Mouse (Mus musculus): Measurements from ENCODE around the gene Ptprd. TPM values are rescaled to one million over a fixed set of nuclear protein-coding genes. Genes with fewer than 3 reads are reported as not detected.
A peak's percentile ranks its signal among the peaks of the same experiment; 100 is the strongest.

Ptprd gene
- polyA plus RNA-seq, 2 experiments = 48.6 to 50.4 TPM

DNA sequence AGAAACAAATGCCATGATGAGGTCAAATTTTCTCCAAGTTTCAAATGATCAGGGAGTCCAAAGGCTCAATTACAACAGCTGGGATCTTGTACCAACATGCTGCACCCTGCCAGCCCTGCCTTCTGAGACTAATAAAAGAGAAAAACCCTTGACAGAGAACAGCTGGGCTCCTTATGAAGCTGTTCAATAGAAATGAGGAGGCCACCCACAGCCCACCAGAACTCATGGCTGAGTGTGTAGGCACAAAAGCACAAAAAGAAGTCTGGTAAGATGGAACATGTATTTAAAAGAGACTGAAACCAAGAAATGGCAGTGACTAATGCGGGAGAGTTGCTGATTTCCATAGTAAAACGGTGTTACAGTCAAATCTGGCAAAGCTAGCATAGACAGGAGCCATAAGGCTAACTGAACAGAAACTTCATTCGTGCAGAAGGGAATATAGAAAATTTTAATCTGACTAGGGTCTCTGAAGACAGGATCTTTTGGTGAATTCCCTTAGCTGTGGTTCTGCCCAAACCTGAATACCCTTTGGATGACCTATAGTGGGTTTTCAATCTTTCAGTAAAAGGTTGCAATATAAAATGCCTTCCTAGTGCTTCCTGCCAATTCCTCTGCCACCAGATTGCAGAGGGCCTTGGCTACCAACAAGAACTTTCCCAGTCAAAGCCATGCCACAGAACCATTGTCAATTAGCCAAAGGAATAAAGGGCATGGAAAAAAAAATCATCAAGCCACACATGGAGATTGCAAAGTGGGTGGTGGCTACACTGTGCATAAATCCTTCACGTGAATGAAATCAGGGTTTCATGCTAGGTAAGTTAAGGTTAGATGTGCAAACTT is 1841.5 kb downstream of the Ptprd start:
- Histone ChIP-seq H3K4me3 (replicated peaks; ENCODE audit: low read length) (no peak overlapping the region), H3K9ac (ENCODE audit: low read depth, low read length, severe bottlenecking) (no peak overlapping the region), H3K27ac (replicated peaks; ENCODE audit: low read depth, low read length) (peak overlapping the region; percentile 65; the same call in 1 of the 2 replicates), H3K4me2 (replicated peaks; ENCODE audit: low read depth, low read length, severe bottlenecking) (peak overlapping the region; percentile 14; the same call in 1 of the 2 replicates), H3K4me1 (ENCODE audit: control insufficient read depth, insufficient read depth, low read length) (peaks cover 48% of the 10 kb centered on the region), H3K9me3 (ENCODE audit: control insufficient read depth, low read length) (no peaks in the 10 kb centered on the region), H3K36me3 (ENCODE audit: control insufficient read depth, insufficient read depth, low read length) (no peaks in the 10 kb centered on the region), H3K27me3 (ENCODE audit: control insufficient read depth, insufficient read depth, low read length) (no peaks in the 10 kb centered on the region)
- no peak for TF ChIP-seq POLR2A (IDR thresholded peaks at IDR 0.05; ENCODE audit: borderline replicate concordance, extremely low read depth, insufficient read depth, insufficient read length)
- 10% methylated on average over 4 of the region's 4 CpGs for WGBS
- DNase-seq (ENCODE audit: low spot score) (peak; percentile 62), ATAC-seq (ENCODE audit: low FRiP score, low read depth) (peak; percentile 80)

DNA sequence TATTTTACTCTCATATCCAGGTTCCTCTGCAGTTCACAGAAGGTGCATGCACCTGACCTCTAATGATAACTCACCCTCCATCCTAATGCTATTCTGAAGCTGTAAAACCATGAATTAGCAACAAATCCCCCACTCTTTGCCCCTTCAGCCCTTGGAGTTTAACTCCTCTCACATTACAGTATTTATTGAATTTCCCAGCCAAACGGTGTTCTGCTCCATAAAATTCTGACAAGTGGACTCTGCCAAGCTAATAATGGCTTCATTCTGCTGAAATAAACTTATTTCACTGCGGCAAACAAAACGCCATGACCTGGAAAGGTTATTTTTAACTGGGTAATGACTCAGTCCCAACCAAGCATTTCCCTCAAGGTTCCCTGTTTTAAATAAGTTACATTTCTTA is 1842.7 kb downstream of the Ptprd start:
- DNase-seq (ENCODE audit: low spot score) (peak; percentile 71), ATAC-seq (ENCODE audit: low FRiP score, low read depth) (peak; percentile 36)
- Histone ChIP-seq H3K4me2 (replicated peaks; ENCODE audit: low read depth, low read length, severe bottlenecking) (peak overlapping the region; percentile 6; the same call in 1 of the 2 replicates), H3K9ac (ENCODE audit: low read depth, low read length, severe bottlenecking) (no peak overlapping the region), H3K27ac (replicated peaks; ENCODE audit: low read depth, low read length) (no peak overlapping the region), H3K4me1 (ENCODE audit: control insufficient read depth, insufficient read depth, low read length) (peaks cover 48% of the 10 kb centered on the region), H3K36me3 (ENCODE audit: control insufficient read depth, insufficient read depth, low read length) (no peaks in the 10 kb centered on the region), H3K9me3 (ENCODE audit: control insufficient read depth, low read length) (no peaks in the 10 kb centered on the region), H3K4me3 (replicated peaks; ENCODE audit: low read length) (no peak overlapping the region), H3K27me3 (ENCODE audit: control insufficient read depth, insufficient read depth, low read length) (no peaks in the 10 kb centered on the region)
- TF ChIP-seq POLR2A (IDR thresholded peaks at IDR 0.05; ENCODE audit: borderline replicate concordance, extremely low read depth, insufficient read depth, insufficient read length) = no peak
- 14% methylated on average over 3 of the region's 3 CpGs for WGBS

DNA sequence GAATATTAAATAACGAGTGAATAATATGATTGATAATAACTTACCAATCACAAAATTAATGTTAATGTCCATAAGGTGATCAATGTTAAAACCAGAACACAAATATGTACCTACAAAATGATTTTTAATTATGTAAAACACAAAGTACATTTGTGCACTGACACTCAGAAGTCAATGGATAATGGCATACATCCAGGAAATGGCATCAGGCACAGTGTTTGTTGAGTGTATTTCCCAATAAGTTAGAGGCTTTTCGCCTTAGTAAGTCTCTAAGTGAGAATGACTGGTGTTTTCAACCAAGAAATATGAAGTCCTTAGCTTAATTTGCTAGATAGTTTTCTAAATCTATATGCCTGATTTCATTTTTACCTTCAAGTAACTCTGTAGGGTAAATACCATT is 1843.5 kb downstream of the Ptprd start:
- Histone ChIP-seq H3K9ac (ENCODE audit: low read depth, low read length, severe bottlenecking) (no peak overlapping the region), H3K27me3 (ENCODE audit: control insufficient read depth, insufficient read depth, low read length) (no peaks in the 10 kb centered on the region), H3K4me2 (replicated peaks; ENCODE audit: low read depth, low read length, severe bottlenecking) (no peak overlapping the region), H3K4me3 (replicated peaks; ENCODE audit: low read length) (no peak overlapping the region), H3K27ac (replicated peaks; ENCODE audit: low read depth, low read length) (no peak overlapping the region), H3K9me3 (ENCODE audit: control insufficient read depth, low read length) (no peaks in the 10 kb centered on the region), H3K36me3 (ENCODE audit: control insufficient read depth, insufficient read depth, low read length) (no peaks in the 10 kb centered on the region), H3K4me1 (ENCODE audit: control insufficient read depth, insufficient read depth, low read length) (peaks cover 53% of the 10 kb centered on the region)
- ATAC-seq (ENCODE audit: low FRiP score, low read depth) = no peak
- no peak for DNase-seq (ENCODE audit: low spot score)
- WGBS = 86% methylated on average over 2 of the region's 2 CpGs
- no peak for TF ChIP-seq POLR2A (IDR thresholded peaks at IDR 0.05; ENCODE audit: borderline replicate concordance, extremely low read depth, insufficient read depth, insufficient read length)

DNA sequence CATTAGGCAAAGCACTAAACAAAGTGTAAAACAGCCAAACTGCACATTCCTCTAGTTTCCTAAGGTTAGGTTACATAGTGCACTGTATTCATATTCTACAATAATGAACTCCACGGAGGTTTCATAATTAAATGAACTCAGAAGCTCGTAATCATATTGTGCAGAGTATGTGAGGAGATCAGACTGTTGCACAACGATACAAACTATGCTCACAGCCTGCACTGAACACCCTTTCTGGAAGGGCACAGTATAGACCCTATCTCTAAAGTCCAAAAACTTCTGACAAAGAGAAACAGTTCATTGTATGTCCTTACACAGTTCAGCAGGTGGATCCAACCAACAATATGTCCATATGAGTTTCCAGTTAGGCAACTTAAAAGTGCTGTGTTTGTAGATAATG is 1844.5 kb downstream of the Ptprd start:
- 39% methylated on average over 3 of the region's 3 CpGs for whole genome bisulfite sequencing
- Histone ChIP-seq H3K9ac (ENCODE audit: low read depth, low read length, severe bottlenecking) (no peak overlapping the region), H3K4me2 (replicated peaks; ENCODE audit: low read depth, low read length, severe bottlenecking) (no peak overlapping the region), H3K36me3 (ENCODE audit: control insufficient read depth, insufficient read depth, low read length) (no peaks in the 10 kb centered on the region), H3K27ac (replicated peaks; ENCODE audit: low read depth, low read length) (no peak overlapping the region), H3K4me3 (replicated peaks; ENCODE audit: low read length) (no peak overlapping the region), H3K27me3 (ENCODE audit: control insufficient read depth, insufficient read depth, low read length) (no peaks in the 10 kb centered on the region), H3K4me1 (ENCODE audit: control insufficient read depth, insufficient read depth, low read length) (peaks cover 58% of the 10 kb centered on the region), H3K9me3 (ENCODE audit: control insufficient read depth, low read length) (no peaks in the 10 kb centered on the region)
- no peak for ATAC-seq (ENCODE audit: low FRiP score, low read depth)
- no peak for DNase-seq (ENCODE audit: low spot score)
- no peak for TF ChIP-seq POLR2A (IDR thresholded peaks at IDR 0.05; ENCODE audit: borderline replicate concordance, extremely low read depth, insufficient read depth, insufficient read length)

DNA sequence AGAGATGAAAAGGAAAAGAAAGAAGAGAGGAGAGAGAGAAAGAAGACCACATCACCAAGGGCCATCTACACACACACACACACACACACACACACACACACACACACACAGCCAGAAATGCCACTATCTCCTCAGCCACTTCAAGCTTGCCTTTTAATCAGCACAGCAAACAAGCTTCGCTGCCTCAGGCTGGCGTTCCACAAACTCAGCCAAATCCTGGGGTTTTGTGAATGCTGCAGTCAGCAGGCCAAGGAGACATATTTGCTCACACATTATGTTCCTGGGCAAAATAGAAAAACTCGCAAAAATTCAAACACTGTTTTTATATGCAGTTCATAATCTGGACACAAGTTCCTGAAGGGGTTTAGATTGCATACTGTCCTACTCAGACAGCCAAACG is 1845.9 kb downstream of the Ptprd start:
- Histone ChIP-seq H3K4me3 (replicated peaks; ENCODE audit: low read length) (no peak overlapping the region), H3K36me3 (ENCODE audit: control insufficient read depth, insufficient read depth, low read length) (no peaks in the 10 kb centered on the region), H3K27ac (replicated peaks; ENCODE audit: low read depth, low read length) (no peak overlapping the region), H3K27me3 (ENCODE audit: control insufficient read depth, insufficient read depth, low read length) (no peaks in the 10 kb centered on the region), H3K4me1 (ENCODE audit: control insufficient read depth, insufficient read depth, low read length) (peaks cover 55% of the 10 kb centered on the region), H3K9me3 (ENCODE audit: control insufficient read depth, low read length) (no peaks in the 10 kb centered on the region), H3K4me2 (replicated peaks; ENCODE audit: low read depth, low read length, severe bottlenecking) (no peak overlapping the region), H3K9ac (ENCODE audit: low read depth, low read length, severe bottlenecking) (no peak overlapping the region)
- TF ChIP-seq POLR2A (IDR thresholded peaks at IDR 0.05; ENCODE audit: borderline replicate concordance, extremely low read depth, insufficient read depth, insufficient read length) = no peak
- no peak for DNase-seq (ENCODE audit: low spot score)
- 42% methylated on average over 4 of the region's 4 CpGs for WGBS
- no peak for ATAC-seq (ENCODE audit: low FRiP score, low read depth)
